Mouse (Mus musculus): ENCODE results near the gene Crlf1.
A peak's percentile ranks its signal among the peaks of the same experiment; 100 is the strongest.

Crlf1 gene

DNA sequence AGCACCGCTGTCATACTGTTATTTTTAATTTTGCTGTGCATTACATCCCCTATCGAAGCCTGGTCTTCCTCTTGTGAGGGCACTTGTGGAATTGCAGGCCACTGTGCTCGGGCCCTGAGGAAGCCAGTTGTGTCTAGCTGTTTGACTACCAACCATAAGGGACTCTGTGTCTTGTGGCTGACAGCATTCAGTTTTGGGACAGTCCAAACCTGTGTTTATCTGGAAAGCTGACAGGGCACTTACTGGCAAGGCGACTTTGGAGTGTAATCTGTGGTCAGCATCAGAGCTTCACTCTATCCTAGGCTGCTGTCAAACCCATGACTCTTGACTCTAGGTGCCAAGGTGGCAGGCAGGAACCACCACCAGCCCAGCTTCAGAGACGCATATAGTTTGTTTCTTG, 48.1 kb downstream of the Crlf1 start:
- DNase-seq (ENCODE audit: extremely low read depth, insufficient read length, low spot score): no peak

DNA sequence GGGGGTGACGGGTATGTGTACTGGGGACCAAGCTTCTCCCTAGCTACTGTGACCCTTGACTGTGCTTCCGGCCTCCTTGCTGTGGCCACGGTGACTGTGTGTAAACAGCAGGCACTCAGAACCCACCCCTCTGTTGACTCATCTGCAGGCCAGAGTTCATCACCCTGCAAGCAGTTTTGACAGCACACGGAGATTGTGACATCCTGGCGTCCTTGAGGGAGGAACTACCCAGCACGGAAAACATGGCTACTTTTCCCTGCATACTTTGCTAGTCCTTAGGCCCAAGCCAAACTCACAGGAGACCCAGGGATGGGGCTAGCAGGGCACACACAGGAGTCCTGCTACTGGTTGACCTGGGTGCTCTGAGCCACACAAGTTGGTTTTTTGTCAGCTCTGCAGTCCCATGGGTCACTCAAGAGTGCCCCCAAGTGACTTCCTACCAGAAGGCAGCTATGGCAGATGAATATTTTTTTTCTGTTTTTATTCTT, 51.3 kb downstream of the Crlf1 start:
- peak; percentile 67 for DNase-seq (ENCODE audit: extremely low read depth, insufficient read length, low spot score)

DNA sequence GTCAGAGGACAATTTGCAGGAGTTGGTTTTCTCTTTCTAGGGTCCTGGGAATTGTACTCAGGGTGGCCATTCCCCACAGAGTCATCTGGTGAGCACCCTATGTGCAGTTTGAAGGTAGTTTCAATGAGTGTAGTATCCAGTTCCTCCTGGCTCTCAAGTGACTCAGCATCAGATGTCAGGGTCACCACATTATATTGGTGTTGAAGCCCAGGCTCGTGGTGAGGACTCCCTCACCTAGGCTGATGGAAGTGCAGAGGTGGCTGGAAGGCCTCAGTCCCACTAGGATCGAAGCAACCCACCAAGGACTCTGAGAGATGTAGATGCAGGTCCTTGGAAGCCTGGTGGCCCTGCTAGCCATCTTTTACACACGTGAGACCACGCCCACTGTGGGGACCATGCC, 53.5 kb downstream of the Crlf1 start:
- DNase-seq (ENCODE audit: extremely low read depth, insufficient read length, low spot score): no peak

DNA sequence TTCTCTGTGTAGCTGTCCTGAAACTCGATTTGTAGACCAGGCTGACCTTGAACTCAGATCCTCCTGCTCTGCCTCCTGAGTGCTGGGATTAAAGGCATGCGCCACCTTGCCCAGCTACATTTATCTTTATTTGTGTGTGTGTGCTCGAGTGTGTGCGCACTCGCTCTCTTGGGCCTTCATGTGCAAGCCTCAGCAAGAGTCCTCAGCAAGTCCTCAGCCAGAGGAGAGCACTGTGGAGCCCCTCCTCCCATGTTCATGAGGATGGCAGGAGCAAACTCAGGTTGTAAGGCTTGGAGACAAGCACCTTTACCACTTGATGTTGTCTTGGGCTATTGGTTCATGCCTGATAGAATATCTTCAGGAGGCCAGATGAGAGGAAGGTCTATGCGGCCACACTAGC, 54.8 kb downstream of the Crlf1 start:
- DNase-seq (ENCODE audit: extremely low read depth, insufficient read length, low spot score): no peak

DNA sequence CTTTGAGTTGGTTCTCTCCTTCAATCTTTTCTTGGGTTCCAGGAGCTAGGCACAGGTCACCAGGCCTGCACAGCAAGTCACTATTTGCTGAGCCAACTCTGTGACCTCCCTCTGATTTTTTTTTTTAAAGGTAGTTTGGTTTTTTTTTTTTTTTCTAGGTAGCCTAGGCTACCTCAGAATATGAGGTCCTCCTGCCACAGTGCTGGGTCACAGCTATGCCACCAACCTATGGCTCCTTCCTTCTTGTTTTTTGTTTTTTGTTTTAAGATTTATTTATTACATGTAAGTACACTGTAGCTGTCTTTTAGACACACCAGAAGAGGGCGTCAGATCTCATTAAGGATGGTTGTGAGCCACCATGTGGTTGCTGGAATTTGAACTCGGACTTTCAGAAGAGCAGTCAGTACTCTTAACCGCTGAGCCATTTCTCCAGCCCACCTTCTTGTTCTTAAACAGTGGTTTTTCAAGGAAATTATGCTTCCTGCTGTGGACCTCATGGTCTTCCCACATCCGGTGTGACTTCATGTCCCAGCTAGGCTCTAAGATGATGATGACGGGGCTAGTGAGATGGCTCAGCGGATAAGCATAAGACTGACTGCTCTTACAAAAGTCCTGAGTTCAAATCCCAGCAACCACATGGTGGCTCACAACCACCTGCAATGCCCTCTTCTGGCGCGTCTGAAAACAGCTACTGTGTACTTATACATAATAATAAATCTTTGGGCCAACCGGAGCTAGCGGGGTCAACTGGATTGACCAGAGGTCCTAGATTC, 56.6 kb downstream of the Crlf1 start:
- DNase-seq (ENCODE audit: extremely low read depth, insufficient read length, low spot score): no peak

DNA sequence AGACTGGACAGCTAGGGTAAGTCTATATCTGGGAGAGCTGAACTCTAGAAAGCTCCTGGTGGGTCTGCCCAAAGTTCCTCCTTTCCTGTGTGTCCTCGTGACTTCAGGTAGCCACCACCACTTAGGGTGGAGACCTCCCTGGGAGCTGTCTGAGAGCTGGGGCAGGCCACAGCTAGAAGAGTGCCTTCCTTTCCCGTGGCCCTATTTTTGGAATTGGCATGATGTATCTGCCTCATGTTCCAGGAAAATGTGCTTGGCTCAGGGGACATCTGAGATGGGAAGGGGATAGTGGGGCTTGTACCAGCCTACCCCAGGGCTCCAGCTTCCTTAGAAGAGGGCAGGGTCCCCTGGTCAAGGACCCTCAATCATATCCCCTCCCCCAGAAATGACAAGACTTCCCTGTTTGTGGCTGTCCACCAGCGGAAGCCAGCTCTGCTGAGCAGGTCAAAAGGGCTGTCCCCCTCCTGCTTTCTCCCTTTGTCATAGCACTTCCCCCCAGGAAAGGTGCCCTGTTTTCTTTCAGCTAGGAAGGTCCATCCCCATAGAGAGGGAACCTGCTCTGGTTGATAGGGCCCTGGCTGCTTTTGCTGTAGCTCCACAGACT, 58.7 kb downstream of the Crlf1 start:
- no peak for DNase-seq (ENCODE audit: extremely low read depth, insufficient read length, low spot score)

DNA sequence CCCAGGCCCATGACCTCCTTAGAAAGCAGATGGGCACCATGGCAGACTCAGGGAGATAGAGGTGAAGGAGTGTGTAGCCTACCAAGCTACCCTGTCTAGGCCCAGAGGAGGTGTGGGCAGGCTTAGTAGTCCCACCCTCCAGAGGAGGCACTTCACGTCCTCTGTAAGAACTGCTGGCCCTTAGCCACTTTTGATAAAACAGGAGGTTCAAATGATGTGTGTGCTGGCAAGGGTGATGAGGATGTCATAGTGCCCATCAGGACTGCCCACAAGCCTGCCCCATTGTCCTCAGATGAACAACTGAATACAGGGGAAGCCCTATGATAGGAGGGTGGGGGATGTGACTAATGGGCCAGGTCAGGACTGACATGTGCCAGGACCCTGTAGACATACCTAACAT, 59.9 kb downstream of the Crlf1 start:
- DNase-seq (ENCODE audit: extremely low read depth, insufficient read length, low spot score): no peak

All from 3134 (cell line).